Mouse (Mus musculus): ENCODE measurements at regions not wholly inside any gene's neighbourhood (a gene's known extent, or its start where the extent isn't known, plus 50 kb on each side); places are given as distances from the start of the nearest gene placed in this dataset.

GRCm38 (mm10) chr5:73880936-73881335 lies 187.3 kb downstream of the Usp46 start:
- no peak for DNase-seq

GRCm38 (mm10) chr5:73881941-73882340 lies 186.3 kb downstream of the Usp46 start:
- DNase-seq = peak; percentile 82 to 88

GRCm38 (mm10) chr5:73884998-73885397 lies 183.2 kb downstream of the Usp46 start:
- no peak for DNase-seq

- no peak for DNase-seq
These were observed 182.5 kb downstream of the Usp46 start for GRCm38 (mm10) chr5:73885691-73886090.

- DNase-seq = no peak
These were observed 180.8 kb downstream of the Usp46 start for GRCm38 (mm10) chr5:73887306-73887958.

- no peak for DNase-seq
These were observed 179.8 kb downstream of the Usp46 start for GRCm38 (mm10) chr5:73888391-73888790.

GRCm38 (mm10) chr5:73889342-73889741 lies 178.9 kb downstream of the Usp46 start:
- DNase-seq = no peak

GRCm38 (mm10) chr5:73890942-73891341 lies 177.3 kb downstream of the Usp46 start:
- no peak for DNase-seq

- peak; percentile 44 to 61 for DNase-seq
These were observed 176.6 kb downstream of the Usp46 start for GRCm38 (mm10) chr5:73891606-73892005.

- DNase-seq = no peak
These were observed 175.6 kb downstream of the Usp46 start for GRCm38 (mm10) chr5:73892440-73893225.

GRCm38 (mm10) chr5:73895186-73895585 lies 173.0 kb downstream of the Usp46 start:
- DNase-seq = no peak

GRCm38 (mm10) chr5:73896785-73897184 lies 171.4 kb downstream of the Usp46 start:
- DNase-seq = no peak

GRCm38 (mm10) chr5:73901651-73902050 lies 166.6 kb downstream of the Usp46 start:
- DNase-seq = no peak

- peak; percentile 26 to 53 for DNase-seq
These were observed 165.6 kb downstream of the Usp46 start for GRCm38 (mm10) chr5:73902470-73903218.

GRCm38 (mm10) chr5:73903219-73903570 lies 165.0 kb downstream of the Usp46 start:
- peak in 1 of 2 experiments; percentile 23 for DNase-seq

GRCm38 (mm10) chr5:73904146-73904811 lies 164.0 kb downstream of the Usp46 start:
- DNase-seq = no peak

- DNase-seq = no peak
These were observed 156.1 kb downstream of the Usp46 start for GRCm38 (mm10) chr5:73912149-73912548.

GRCm38 (mm10) chr5:73913116-73913515 lies 155.1 kb downstream of the Usp46 start:
- no peak for DNase-seq

GRCm38 (mm10) chr5:73918011-73918410 lies 150.2 kb downstream of the Usp46 start:
- no peak for DNase-seq

- DNase-seq = peak; percentile 69 to 81
These were observed 148.3 kb downstream of the Usp46 start for GRCm38 (mm10) chr5:73919936-73920335.

GRCm38 (mm10) chr5:73927534-73927933 lies 140.7 kb downstream of the Usp46 start:
- DNase-seq = no peak

GRCm38 (mm10) chr5:73928691-73929090 lies 139.5 kb downstream of the Usp46 start:
- no peak for DNase-seq

GRCm38 (mm10) chr5:73930205-73930604 lies 138.0 kb downstream of the Usp46 start:
- no peak for DNase-seq
